Mouse (Mus musculus) spleen, adult 2 months (tissue): Measurements from ENCODE around the gene 5330417H12Rik.

Experiments
- CTCF ChIP-seq: fragments of 200-500 bp; IDR thresholded peaks from 2 replicates; pipeline ENCODE4 v1.5.1; 2011; ENCODE audit warnings: mild to moderate bottlenecking, inconsistent platforms; ENCODE audit not compliant: insufficient read depth, insufficient read length, insufficient replicate concordance; ENCODE audit errors: extremely low read depth
- POLR2A ChIP-seq: fragments of 200-500 bp; IDR thresholded peaks from 2 replicates; pipeline ENCODE4 v1.6.1; 2011; ENCODE audit warnings: low read depth, low read length, inconsistent platforms

GRCm38 (mm10) chr7:107607766-107608165 lies 17.2 kb downstream of the 5330417H12Rik start:
- TF ChIP-seq CTCF (no peak), POLR2A (no peak)
